Mouse (Mus musculus) right cerebral cortex, postnatal 36 days (tissue): ENCODE results near the gene Ccdc6.

Experiments used
- DNase-seq, 2 experiments: peaks; one replicate each; pipeline ENCODE4 v3.0.0; 2022; ENCODE audit warnings: low spot score in 2 of 2, mixed read lengths in 1 of 2

The Ccdc6 gene

GRCm38 (mm10) chr10:70167625-70168024 is 70.7 kb downstream of the Ccdc6 start:
- DNase-seq: no peak

- no peak for DNase-seq
These were observed 71.5 kb downstream of the Ccdc6 start for GRCm38 (mm10) chr10:70168396-70168795.

DNA sequence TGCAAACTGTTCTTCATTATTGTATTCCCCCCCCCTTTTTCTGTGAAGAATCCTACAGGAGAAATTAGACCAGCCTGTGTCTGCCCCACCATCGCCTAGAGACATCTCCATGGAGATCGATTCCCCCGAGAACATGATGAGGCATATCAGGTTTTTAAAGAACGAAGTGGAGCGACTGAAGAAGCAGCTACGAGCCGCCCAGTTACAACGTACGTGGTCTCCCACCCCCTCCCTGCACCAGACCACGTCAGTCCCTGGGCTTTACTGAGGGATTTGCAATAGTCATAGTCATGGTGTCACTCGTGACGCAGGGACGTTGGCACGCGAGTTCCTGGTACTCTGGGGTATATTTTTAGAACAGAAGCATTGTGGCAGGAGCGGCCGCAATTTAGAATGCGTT is 72.1 kb downstream of the Ccdc6 start:
- peak; percentile 61 to 66 for DNase-seq

- peak in 1 of 2 experiments; percentile 37 for DNase-seq
These were observed 76.4 kb downstream of the Ccdc6 start for GRCm38 (mm10) chr10:70173314-70173713.

DNA sequence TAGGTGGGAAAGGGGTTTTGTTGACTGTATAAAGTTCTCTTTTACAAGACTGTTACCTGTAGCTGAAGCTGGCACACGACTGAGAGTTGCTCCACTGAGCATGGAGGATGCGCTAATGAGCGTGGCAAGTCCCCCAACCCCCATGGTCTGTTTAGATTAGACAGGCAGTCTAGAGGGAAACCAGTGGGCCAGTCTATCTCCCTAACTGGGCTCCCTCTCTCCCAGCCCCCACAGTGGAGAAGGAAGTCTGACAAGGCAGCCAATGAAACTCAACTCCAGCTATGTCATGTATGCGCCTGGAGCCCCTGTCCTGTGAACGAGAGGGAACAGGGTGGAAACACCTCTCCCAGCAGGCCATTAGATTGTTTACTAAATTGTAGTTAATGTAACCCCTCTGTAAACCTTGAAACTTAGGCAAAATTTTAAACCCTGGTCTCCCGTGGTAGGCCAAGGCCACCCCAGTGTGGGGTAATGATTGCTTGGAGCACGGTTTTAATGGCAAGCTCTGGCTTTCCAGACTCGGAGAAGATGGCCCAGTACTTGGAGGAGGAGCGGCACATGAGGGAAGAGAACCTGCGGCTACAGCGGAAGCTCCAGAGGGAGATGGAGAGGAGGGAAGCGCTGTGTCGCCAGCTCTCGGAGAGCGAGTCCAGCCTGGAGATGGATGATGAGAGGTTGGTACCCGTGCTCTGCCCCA is 77.7 kb downstream of the Ccdc6 start:
- no peak for DNase-seq

GRCm38 (mm10) chr10:70180727-70181126 is 83.8 kb downstream of the Ccdc6 start:
- no peak for DNase-seq

GRCm38 (mm10) chr10:70181279-70181972 is 84.5 kb downstream of the Ccdc6 start:
- DNase-seq: no peak

GRCm38 (mm10) chr10:70183210-70184080 is 86.5 kb downstream of the Ccdc6 start:
- no peak for DNase-seq

DNA sequence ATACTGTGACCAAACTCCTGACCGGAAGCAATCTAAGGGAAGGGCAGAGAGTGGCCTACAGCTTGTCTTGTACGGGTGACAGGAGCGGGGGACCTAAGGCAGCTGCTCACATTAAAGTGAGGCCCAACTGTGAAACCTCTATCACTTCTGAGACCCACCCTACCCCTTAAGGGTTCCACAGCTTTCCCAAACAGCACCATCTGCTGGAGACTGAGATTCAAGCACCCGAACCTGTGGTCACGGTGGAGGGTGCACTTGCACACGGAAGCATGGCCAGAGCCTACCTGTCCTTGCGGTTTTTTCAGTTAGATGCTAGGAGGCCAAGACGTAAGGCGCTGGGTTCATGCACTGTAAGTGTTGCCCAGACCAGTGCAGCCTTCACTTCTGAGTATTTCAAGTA is 89.2 kb downstream of the Ccdc6 start:
- DNase-seq: no peak

DNA sequence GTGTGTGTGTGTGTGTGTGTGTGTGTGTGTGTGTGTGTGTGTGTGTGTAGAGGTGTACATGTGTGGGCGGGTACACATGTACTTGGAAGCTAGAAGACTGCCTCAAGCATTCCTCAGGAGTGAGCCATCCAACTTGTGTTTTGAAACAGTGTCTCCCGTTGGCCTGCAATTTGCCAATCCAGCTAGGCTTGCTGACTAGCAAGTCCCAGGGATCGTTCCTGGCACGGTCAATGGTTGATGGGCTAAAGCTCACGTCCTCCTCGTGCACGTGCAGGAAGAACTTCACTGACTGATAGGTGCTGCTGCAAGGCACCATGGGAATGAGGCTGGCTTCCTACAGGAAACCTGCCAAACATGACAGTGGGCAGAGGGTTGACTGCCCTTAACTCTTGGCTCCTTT is 89.7 kb downstream of the Ccdc6 start:
- DNase-seq: no peak

DNA sequence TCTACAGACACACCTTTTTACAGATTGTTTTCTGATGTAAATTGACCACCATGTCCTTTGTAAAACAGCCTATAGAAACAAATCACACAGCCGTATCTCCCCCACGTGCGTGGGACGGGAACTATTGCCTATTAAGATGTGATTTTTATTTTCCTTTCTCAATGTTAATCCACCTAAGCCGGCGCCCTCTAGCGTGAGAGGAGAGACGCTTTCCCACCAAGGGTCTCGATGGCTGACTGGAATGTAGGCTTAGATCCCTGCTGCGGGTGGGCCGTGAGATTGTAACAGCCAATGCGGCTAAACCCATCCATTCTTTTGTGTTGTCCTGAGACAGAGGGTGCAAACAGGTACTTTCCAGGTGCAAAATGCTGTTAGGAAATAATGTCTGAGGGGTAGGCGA is 92.9 kb downstream of the Ccdc6 start:
- DNase-seq: no peak

GRCm38 (mm10) chr10:70194283-70194682 is 97.4 kb downstream of the Ccdc6 start:
- DNase-seq: no peak

DNA sequence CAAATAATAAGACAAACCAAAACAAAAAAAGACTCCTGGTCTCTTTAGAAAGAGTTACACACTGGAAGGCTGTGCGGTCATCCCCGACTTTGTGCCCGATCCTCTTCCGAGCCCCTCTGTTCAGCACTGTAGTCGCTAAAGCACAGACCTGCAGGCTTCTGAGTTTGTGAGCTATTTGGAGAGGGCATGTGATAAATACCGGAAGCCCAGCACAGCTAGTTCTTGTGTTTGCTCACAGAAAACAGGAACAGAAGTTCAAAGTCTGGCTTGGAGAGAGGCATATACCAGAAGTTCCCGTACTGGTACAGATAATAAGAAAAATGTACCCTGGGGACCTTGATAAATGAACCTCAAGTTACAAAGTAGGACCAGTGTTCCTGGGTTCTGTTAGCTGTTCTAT is 98.4 kb downstream of the Ccdc6 start:
- DNase-seq: no peak

DNA sequence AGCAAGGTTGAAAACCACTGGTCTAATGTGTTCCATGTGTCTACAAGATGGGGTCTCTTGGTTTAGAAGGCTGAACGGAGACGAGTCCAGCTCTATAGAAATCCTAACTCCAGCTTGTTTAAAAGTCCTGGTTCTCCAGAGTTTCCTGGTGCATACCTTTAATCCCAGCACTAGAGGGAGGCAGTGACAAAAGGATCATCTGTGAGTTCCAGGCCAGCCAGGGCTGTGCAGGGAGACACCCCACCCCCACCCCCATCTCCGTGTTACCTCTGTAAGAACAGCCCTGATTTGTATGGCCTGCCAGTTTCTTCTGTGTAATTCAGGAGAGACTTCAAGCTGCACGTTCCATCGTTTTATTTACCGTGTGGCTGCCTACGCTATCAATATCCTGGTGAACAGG is 98.9 kb downstream of the Ccdc6 start:
- DNase-seq: no peak

DNA sequence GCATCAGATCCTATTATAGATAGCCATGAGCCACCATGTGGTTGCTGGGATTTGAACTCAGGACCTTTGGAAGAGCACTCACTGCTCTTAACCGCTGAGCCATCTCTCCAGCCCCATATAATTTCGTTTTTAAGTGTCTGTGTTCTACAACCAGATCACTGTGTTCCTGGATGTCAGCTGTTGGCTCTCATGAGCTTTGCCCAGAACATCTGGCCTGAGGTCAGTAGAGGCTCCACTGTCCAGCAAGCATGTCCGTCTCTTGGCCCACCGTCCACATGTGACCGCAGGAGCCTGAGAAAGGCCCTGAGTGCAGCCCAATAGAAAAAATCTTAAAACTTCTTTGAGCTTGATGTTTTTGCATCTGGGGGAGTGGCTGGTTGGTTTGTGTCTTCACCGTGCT is 99.7 kb downstream of the Ccdc6 start:
- DNase-seq: no peak

DNA sequence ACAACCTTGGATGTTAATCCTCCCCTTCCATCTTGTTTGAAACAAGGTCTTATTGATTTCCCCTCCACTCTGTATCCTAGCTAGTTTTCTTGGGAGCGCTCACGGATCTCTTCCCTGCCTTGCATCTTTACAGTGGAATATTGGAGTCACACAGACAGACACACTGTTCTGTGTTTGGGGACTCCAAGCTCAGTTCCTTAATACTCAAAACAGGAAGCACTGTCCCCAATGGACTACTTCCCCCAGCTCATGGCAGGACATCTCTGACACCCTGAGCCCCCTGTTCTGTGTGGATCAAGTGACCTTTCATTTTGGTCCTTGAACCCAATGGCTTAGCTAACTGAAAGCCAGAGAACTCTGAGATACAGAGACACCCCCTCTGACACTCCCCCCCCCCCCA is 100.7 kb downstream of the Ccdc6 start:
- DNase-seq: no peak

GRCm38 (mm10) chr10:70198012-70198411 is 101.1 kb downstream of the Ccdc6 start:
- no peak for DNase-seq

DNA sequence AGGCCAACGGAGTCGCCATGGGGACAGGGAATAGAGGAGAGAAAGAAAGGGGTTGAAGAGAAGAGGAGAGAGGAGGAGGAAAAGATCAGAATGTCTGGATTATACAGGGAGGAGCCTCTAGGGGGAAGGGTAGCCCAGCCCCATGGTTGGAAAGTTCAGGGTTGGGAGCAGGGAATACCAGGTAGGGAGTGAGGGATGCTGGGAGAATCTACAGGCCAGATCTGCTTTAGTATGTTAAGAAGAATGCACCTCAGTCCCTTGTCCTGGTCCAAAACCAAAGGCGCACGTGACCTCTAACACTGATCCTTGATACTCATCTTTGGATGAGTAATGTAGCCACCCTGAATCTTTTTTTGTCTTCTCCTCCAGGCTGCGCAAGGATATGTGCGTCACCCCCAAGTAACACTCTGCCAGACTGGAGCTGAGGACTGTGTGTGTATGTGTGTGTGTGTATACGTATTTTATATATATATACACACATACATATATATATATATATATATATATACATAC is 102.1 kb downstream of the Ccdc6 start:
- no peak for DNase-seq

DNA sequence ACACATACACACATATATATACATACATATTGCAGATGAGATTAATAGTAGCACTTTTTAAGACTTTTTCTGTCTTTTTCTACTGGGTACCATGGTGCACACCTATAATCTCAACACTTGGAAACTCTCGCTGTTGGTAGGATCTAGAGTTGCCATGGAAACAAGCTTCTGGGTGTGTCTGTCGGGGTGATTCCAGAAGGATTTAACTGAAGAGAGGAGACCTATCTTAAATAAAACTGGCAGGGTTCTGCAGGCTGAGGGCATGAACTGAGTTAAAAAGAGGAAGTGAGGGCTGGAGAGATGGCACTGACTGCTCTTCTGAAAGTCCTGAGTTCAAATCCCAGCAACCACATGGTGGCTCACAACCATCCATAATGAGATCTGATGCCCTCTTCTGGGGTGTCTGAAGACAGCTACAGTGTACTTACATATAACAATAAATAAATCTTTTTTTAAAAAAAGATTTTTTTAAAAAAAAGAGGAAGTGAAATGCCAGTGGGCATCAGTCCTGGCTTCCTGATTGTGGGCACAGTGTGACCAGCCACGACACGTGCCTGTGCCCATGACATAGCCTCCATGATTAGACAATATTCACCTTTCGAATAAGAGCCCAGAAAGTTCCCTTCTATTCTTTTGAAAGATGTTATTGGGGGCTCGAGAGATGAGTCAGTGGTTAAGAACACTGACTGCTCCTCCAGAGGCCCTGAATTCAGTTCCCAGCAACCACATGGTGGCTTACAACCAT is 102.7 kb downstream of the Ccdc6 start:
- no peak for DNase-seq

DNA sequence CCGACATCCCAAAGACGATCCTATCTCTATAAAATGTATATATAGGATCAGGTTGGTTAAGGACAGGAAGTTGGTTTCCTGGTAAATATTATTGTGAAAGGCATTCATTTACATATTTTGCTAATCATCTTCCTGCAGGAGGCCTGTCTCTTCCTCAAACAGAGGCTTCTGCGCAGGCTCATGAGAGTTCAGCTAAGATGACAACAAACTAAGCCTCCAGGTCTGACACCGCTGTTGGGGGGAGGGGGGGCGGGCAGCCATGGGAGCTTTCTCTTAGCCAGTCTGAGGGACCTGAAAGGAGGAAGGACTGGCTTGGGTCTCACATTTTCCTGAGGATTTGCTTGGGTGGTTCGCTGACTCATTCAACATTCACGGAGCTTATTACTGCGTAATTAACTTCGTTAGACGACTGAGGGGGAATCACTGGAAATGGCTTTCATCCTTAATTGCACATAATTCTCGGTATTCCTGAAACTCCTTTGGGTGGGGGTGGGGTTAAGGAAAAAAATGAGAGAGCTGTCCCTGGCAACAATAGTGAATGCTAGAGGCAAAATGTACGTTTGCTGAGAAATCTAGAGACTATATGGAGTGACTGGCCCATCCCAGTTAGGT is 104.1 kb downstream of the Ccdc6 start:
- DNase-seq: no peak
